Mouse (Mus musculus) MEL (cell line): ENCODE results near the gene Fgd3. TPM values are rescaled to one million over a fixed set of nuclear protein-coding genes. Genes with fewer than 3 reads are reported as not detected.
A peak's percentile ranks its signal among the peaks of the same experiment; 100 is the strongest.

ENCODE experiments used
- DNase-seq: peaks from one replicate; pipeline ENCODE4 v3.0.0; 2011; ENCODE audit warnings: low read depth, low spot score
- H3K27ac ChIP-seq: 2 replicates; pipeline ENCODE4 v1.5.1; 2012; ENCODE audit warnings: low read depth, mild to moderate bottlenecking, control low read depth, low read length, moderate library complexity; ENCODE audit not compliant: control insufficient read depth
- H3K27me3 ChIP-seq, 2 experiments: fragments of 150-350 bp in 1 of 2; sonication (generic) in 1 of 2; 2 replicates each; pipeline ENCODE4 v1.6.1; 2012; ENCODE audit warnings: low read length in 2 of 2, mild to moderate bottlenecking in 2 of 2, improper control_type of control experiment in 1 of 2, moderate library complexity in 1 of 2; ENCODE audit not compliant: insufficient read depth in 2 of 2, control insufficient read depth in 1 of 2
- H3K36me3 ChIP-seq, 2 experiments: 2 replicates each; pipeline ENCODE4 v1.6.1; 2012 to 2014; ENCODE audit warnings: low read length in 2 of 2, improper control_type of control experiment in 1 of 2, inconsistent platforms in 1 of 2, mild to moderate bottlenecking in 1 of 2; ENCODE audit not compliant: insufficient read depth in 2 of 2, control insufficient read depth in 1 of 2
- H3K4me1 ChIP-seq, 2 experiments: fragments of 150-350 bp in 1 of 2; sonication (generic) in 1 of 2; 2 replicates each; pipeline ENCODE4 v1.6.1; 2012; ENCODE audit warnings: low read length in 2 of 2, improper control_type of control experiment in 1 of 2, mild to moderate bottlenecking in 1 of 2; ENCODE audit not compliant: insufficient read depth in 2 of 2, control insufficient read depth in 1 of 2
- H3K4me3 ChIP-seq, 2 experiments: fragments of 150-350 bp in 1 of 2; sonication (generic) in 1 of 2; 2 replicates each; pipeline ENCODE4 v1.5.1; 2012; ENCODE audit warnings: low read depth in 2 of 2, low read length in 2 of 2, mild to moderate bottlenecking in 2 of 2, moderate library complexity in 2 of 2, control low read depth in 1 of 2, improper control_type of control experiment in 1 of 2; ENCODE audit not compliant: control insufficient read depth in 1 of 2, insufficient read depth in 1 of 2
- H3K79me2 ChIP-seq: 2 replicates; pipeline ENCODE4 v1.6.1; 2012; ENCODE audit warnings: mild to moderate bottlenecking, low read length, moderate library complexity; ENCODE audit not compliant: control insufficient read depth, poor library complexity, insufficient read depth
- H3K9ac ChIP-seq: 2 replicates; pipeline ENCODE4 v1.6.1; 2012; ENCODE audit warnings: low read depth, mild to moderate bottlenecking, control low read depth, low read length, moderate library complexity; ENCODE audit not compliant: control insufficient read depth, poor library complexity, severe bottlenecking
- H3K9me3 ChIP-seq: fragments of 150-350 bp; sonication (generic); replicated peaks from 2 replicates; pipeline ENCODE4 v1.6.1; 2012; ENCODE audit warnings: mild to moderate bottlenecking, low read length, improper control_type of control experiment, moderate library complexity; ENCODE audit not compliant: insufficient read depth
- BHLHE40 ChIP-seq: IDR thresholded peaks from 2 replicates; pipeline ENCODE4 v1.6.1; 2012; ENCODE audit warnings: low read depth, mild to moderate bottlenecking, inconsistent platforms, low read length, improper control_type of control experiment, borderline replicate concordance
- CHD2 ChIP-seq: IDR thresholded peaks from 2 replicates; pipeline ENCODE4 v1.6.1; 2011; ENCODE audit warnings: low read length, improper control_type of control experiment
- CTCF ChIP-seq, 3 experiments: IDR thresholded peaks in 2 of 3; conservative IDR thresholded peaks in 1 of 3; 2 replicates each; pipeline ENCODE4 v1.5.1; 2011 to 2012; ENCODE audit warnings: low read length in 3 of 3, low read depth in 2 of 3, mild to moderate bottlenecking in 2 of 3, improper control_type of control experiment in 1 of 3, inconsistent platforms in 1 of 3, mixed read lengths in 1 of 3, moderate library complexity in 1 of 3; ENCODE audit not compliant: control insufficient read depth in 1 of 3, insufficient read depth in 1 of 3, poor library complexity in 1 of 3, severe bottlenecking in 1 of 3
- E2F4 ChIP-seq: IDR thresholded peaks from 2 replicates; pipeline ENCODE4 v1.6.1; 2011; ENCODE audit warnings: low read depth, low read length, improper control_type of control experiment, borderline replicate concordance
- EP300 ChIP-seq, 2 experiments: IDR thresholded peaks; 2 replicates each; pipeline ENCODE4 v1.6.1; 2011; ENCODE audit warnings: improper control_type of control experiment in 2 of 2, low read length in 2 of 2, low read depth in 1 of 2, mild to moderate bottlenecking in 1 of 2
- KAT2A ChIP-seq: conservative IDR thresholded peaks from 2 replicates; pipeline ENCODE4 v1.6.1; 2012; ENCODE audit warnings: low read depth, low read length, improper control_type of control experiment, inconsistent platforms
- MAFK ChIP-seq: IDR thresholded peaks from 2 replicates; pipeline ENCODE4 v1.6.1; 2011; ENCODE audit warnings: low read depth, mild to moderate bottlenecking, low read length, improper control_type of control experiment, borderline replicate concordance
- MAZ ChIP-seq: IDR thresholded peaks from 2 replicates; pipeline ENCODE4 v1.6.1; 2012; ENCODE audit warnings: low read depth, mild to moderate bottlenecking, inconsistent platforms, low read length, improper control_type of control experiment
- MEF2A ChIP-seq: IDR thresholded peaks from 2 replicates; pipeline ENCODE4 v1.6.1; 2014; ENCODE audit warnings: low read depth, mild to moderate bottlenecking, inconsistent platforms, low read length, improper control_type of control experiment; ENCODE audit not compliant: poor library complexity, insufficient replicate concordance, severe bottlenecking; ENCODE audit errors: extremely low read depth
- MXI1 ChIP-seq: IDR thresholded peaks from 2 replicates; pipeline ENCODE4 v1.6.1; 2011; ENCODE audit warnings: mild to moderate bottlenecking, low read depth, low read length, improper control_type of control experiment
- MYC ChIP-seq: IDR thresholded peaks from 2 replicates; pipeline ENCODE4 v1.6.1; 2011; ENCODE audit warnings: low read depth, mild to moderate bottlenecking, low read length, improper control_type of control experiment, moderate library complexity
- NELFE ChIP-seq: IDR thresholded peaks from 2 replicates; pipeline ENCODE4 v1.6.1; 2011; ENCODE audit warnings: low read depth, low read length, improper control_type of control experiment
- POLR2A ChIP-seq, 2 experiments: IDR thresholded peaks; 2 replicates each; pipeline ENCODE4 v1.6.1; 2011 to 2012; ENCODE audit warnings: low read length in 2 of 2, mild to moderate bottlenecking in 2 of 2, control low read depth in 1 of 2, improper control_type of control experiment in 1 of 2, low read depth in 1 of 2, moderate library complexity in 1 of 2; ENCODE audit not compliant: control insufficient read depth in 1 of 2, insufficient read depth in 1 of 2, poor library complexity in 1 of 2
- POLR2AphosphoS2 ChIP-seq: IDR thresholded peaks from 2 replicates; pipeline ENCODE4 v1.6.1; 2011; ENCODE audit warnings: low read length, improper control_type of control experiment
- POLR2AphosphoS5 ChIP-seq: IDR thresholded peaks from 2 replicates; pipeline ENCODE4 v1.6.1; 2012; ENCODE audit warnings: low read depth, borderline replicate concordance, mild to moderate bottlenecking, inconsistent platforms, low read length, moderate library complexity, mixed read lengths
- RAD21 ChIP-seq: IDR thresholded peaks from 2 replicates; pipeline ENCODE4 v1.6.1; 2011; ENCODE audit warnings: mild to moderate bottlenecking, low read depth, low read length, improper control_type of control experiment
- RCOR1 ChIP-seq: IDR thresholded peaks from 2 replicates; pipeline ENCODE4 v1.6.1; 2012; ENCODE audit warnings: low read depth, mild to moderate bottlenecking, inconsistent platforms, low read length, improper control_type of control experiment
- SIN3A ChIP-seq: IDR thresholded peaks from 2 replicates; pipeline ENCODE4 v1.6.1; 2012; ENCODE audit warnings: low read length, improper control_type of control experiment, inconsistent platforms
- SMC3 ChIP-seq: IDR thresholded peaks from 2 replicates; pipeline ENCODE4 v1.6.1; 2011; ENCODE audit warnings: low read depth, low read length, improper control_type of control experiment
- TAL1 ChIP-seq: IDR thresholded peaks from 2 replicates; pipeline ENCODE4 v1.6.1; 2012; ENCODE audit warnings: mild to moderate bottlenecking, inconsistent platforms, low read length, moderate library complexity, mixed read lengths
- TBP ChIP-seq: IDR thresholded peaks from 2 replicates; pipeline ENCODE4 v1.8.0; 2011; ENCODE audit warnings: low read depth, low read length, improper control_type of control experiment
- ZMIZ1 ChIP-seq: IDR thresholded peaks from 2 replicates; pipeline ENCODE4 v1.6.1; 2012; ENCODE audit warnings: low read depth, mild to moderate bottlenecking, inconsistent platforms, low read length, improper control_type of control experiment, moderate library complexity
- polyA plus RNA-seq, 2 experiments: library from polyadenylated mRNA; stranded (reverse) in 1 of 2; unstranded in 1 of 2; fragments of >175 nt in 1 of 2; fragments of >200 nt in 1 of 2; gene quantifications; 2 replicates each; pipeline versions ENCODE4 v1.2.1 to v1.2.4; 2012; ENCODE audit warnings: low replicate concordance in 2 of 2, low read depth in 1 of 2; ENCODE audit not compliant: insufficient read length in 2 of 2, insufficient read depth in 1 of 2, missing spikeins in 1 of 2
- total RNA-seq: library from RNA; depleted of rRNA; stranded (reverse); fragments of 300-350 nt; gene quantifications from 2 replicates; pipeline ENCODE4 v1.2.3, GENCODE M21; 2012

Gene Fgd3
- total and polyA plus RNA-seq, 3 experiments = 5.0 to 6.9 TPM; not detected in 1

- peak; percentile 39; the same call in 1 of the 2 replicates for TF ChIP-seq MYC
- TF ChIP-seq, all 39 proteins: peak for 16
Measured at GRCm38 (mm10) chr13:49341012-49341830, 21.1 kb upstream of the Fgd3 start, which contains the start of gene Bicd2 (continued).

- Histone ChIP-seq H3K36me3 (peaks cover 0 to 10% of the 10 kb centered on the region in 2 experiments; a peak in 2 of 4 replicates), H3K9me3 (no peaks in the 10 kb centered on the region), H3K4me3 (no peak overlapping the region), H3K27ac (no peak overlapping the region), H3K27me3 (no peaks in the 10 kb centered on the region), H3K9ac (no peak overlapping the region), H3K4me1 (peaks cover 3 to 21% of the 10 kb centered on the region in 2 experiments; a peak in 3 of 4 replicates), H3K79me2 (peaks cover 25% of the 10 kb centered on the region)
- no peak for DNase-seq
- no peak for TF ChIP-seq EP300 (IDR thresholded peaks at IDR 0.05; ENCODE audit: low read depth in 1 of 2, low read length in 2 of 2)
- TF ChIP-seq MAZ = no peak
- peak; percentile 32 to 57 (median 43) for TF ChIP-seq CTCF (IDR thresholded peaks at IDR 0.05 in 2 of 3, conservative IDR thresholded peaks at IDR 0.05 in 1 of 3; ENCODE audit: control insufficient read depth in 1 of 3, insufficient read depth in 1 of 3, low read depth in 2 of 3, low read length in 3 of 3, poor library complexity in 1 of 3, severe bottlenecking in 1 of 3)
- TF ChIP-seq RCOR1 = no peak
- peak; percentile 25 for TF ChIP-seq RAD21
- no peak for TF ChIP-seq BHLHE40
- TF ChIP-seq MXI1 = no peak
- peak; percentile 64 for TF ChIP-seq SMC3
- TF ChIP-seq SIN3A = no peak
- no peak for TF ChIP-seq CHD2
Measured at GRCm38 (mm10) chr13:49338893-49339546, 18.9 kb upstream of the Fgd3 start.

GRCm38 (mm10) chr13:49335077-49335982 lies 15.2 kb upstream of the Fgd3 start:
- Histone ChIP-seq H3K27ac (no peak overlapping the region), H3K79me2 (no peaks in the 10 kb centered on the region), H3K9me3 (no peaks in the 10 kb centered on the region), H3K9ac (no peak overlapping the region), H3K4me1 (peaks cover 0 to 3% of the 10 kb centered on the region in 2 experiments; a peak in 2 of 4 replicates), H3K27me3 (no peaks in the 10 kb centered on the region), H3K36me3 (no peaks in the 10 kb centered on the region), H3K4me3 (no peak overlapping the region)
- DNase-seq = no peak
- TF ChIP-seq MEF2A = no peak
- TF ChIP-seq NELFE = no peak
- TF ChIP-seq KAT2A = no peak
- TF ChIP-seq RAD21 = no peak
- no peak for TF ChIP-seq POLR2AphosphoS2
- no peak for TF ChIP-seq POLR2A (IDR thresholded peaks at IDR 0.05; ENCODE audit: control insufficient read depth in 1 of 2, insufficient read depth in 1 of 2, low read depth in 1 of 2, low read length in 2 of 2, poor library complexity in 1 of 2)
- TF ChIP-seq TAL1 = no peak
- TF ChIP-seq MAFK = no peak
- no peak for TF ChIP-seq POLR2AphosphoS5
- TF ChIP-seq CTCF (IDR thresholded peaks at IDR 0.05 in 2 of 3, conservative IDR thresholded peaks at IDR 0.05 in 1 of 3; ENCODE audit: control insufficient read depth in 1 of 3, insufficient read depth in 1 of 3, low read depth in 2 of 3, low read length in 3 of 3, poor library complexity in 1 of 3, severe bottlenecking in 1 of 3) = no peak
- TF ChIP-seq TBP = no peak
- no peak for TF ChIP-seq MYC
- no peak for TF ChIP-seq ZMIZ1
- no peak for TF ChIP-seq MAZ
- TF ChIP-seq SMC3 = no peak
- no peak for TF ChIP-seq E2F4
